In genomic region chr5:51545133-51546049, GRCm38 (mm10) we compare ENCODE assay signal across 11 mouse cellular contexts. TPM values are rescaled to one million over a fixed set of nuclear protein-coding genes. Genes with fewer than 3 reads are reported as not detected.
DNase-seq lines count a peak whose midpoint lies in the region; ATAC-seq and TF ChIP-seq lines count a peak whose summit lies in the region.
"Had no signal": no experiment of that assay in that cellular context is flagged by ENCODE, and none has a peak within 500 bp of the region (broad histone marks: within the 10 kb centered on the region; RNA-seq: fewer than 3 reads in every experiment).

No protein-coding gene starts in this region.

- no peak for TF ChIP-seq EP300 in heart, postnatal 0 days (IDR thresholded peaks at IDR 0.05; ENCODE audit: low read depth)

- peak overlapping the region; percentile 19 for H3K4me2 ChIP-seq in heart, postnatal 0 days (ENCODE audit: low read depth, low read length)
- no peak overlapping the region for H3K4me2 ChIP-seq in intestine, postnatal 0 days (replicated peaks; ENCODE audit: low read depth)
- H3K4me2 ChIP-seq in forebrain, embryonic 13.5 days, result no peak overlapping the region
- no peak overlapping the region for H3K4me2 ChIP-seq in forebrain, embryonic 15.5 days (replicated peaks)
- H3K4me2 ChIP-seq: limb, embryonic 13.5 days had no signal

- H3K9me3 ChIP-seq in heart, postnatal 0 days (replicated peaks; ENCODE audit: control insufficient read depth, low read length), result no peaks in the 10 kb centered on the region
- H3K9me3 ChIP-seq in intestine, postnatal 0 days (ENCODE audit: control insufficient read depth), result no peaks in the 10 kb centered on the region
- no peaks in the 10 kb centered on the region for H3K9me3 ChIP-seq in forebrain, embryonic 13.5 days (replicated peaks)
- no peaks in the 10 kb centered on the region for H3K9me3 ChIP-seq in forebrain, embryonic 15.5 days
- H3K9me3 ChIP-seq: limb, embryonic 13.5 days had no signal

- 40% methylated on average over 7 of the region's 7 CpGs for WGBS in heart, postnatal 0 days
- WGBS in intestine, postnatal 0 days, result 52% methylated on average over 7 of the region's 7 CpGs
- 88% methylated on average over 7 of the region's 7 CpGs for WGBS in forebrain, embryonic 13.5 days
- WGBS in forebrain, embryonic 15.5 days, result 80% methylated on average over 7 of the region's 7 CpGs

- intact Hi-C loops in heart, postnatal 25 days (cut with DNase I), result no loop called here

- TF ChIP-seq CTCF in heart, postnatal 0 days (IDR thresholded peaks at IDR 0.05; ENCODE audit: low read depth), result no peak
- TF ChIP-seq CTCF in intestine, postnatal 0 days (IDR thresholded peaks at IDR 0.05; ENCODE audit: low read depth), result no peak

- H3K27ac ChIP-seq in heart, postnatal 0 days (ENCODE audit: low read depth), result peak overlapping the region; percentile 71
- H3K27ac ChIP-seq in intestine, postnatal 0 days (ENCODE audit: low read depth, low read length), result peak overlapping the region; percentile 11; the same call in 1 of the 2 replicates
- no peak overlapping the region for H3K27ac ChIP-seq in forebrain, embryonic 13.5 days
- no peak overlapping the region for H3K27ac ChIP-seq in forebrain, embryonic 15.5 days (replicated peaks)
- H3K27ac ChIP-seq: hindbrain, postnatal 0 days; limb, embryonic 13.5 days had no signal

- H3K27me3 ChIP-seq in heart, postnatal 0 days (ENCODE audit: control insufficient read depth, insufficient read depth, low read length), result no peaks in the 10 kb centered on the region
- H3K27me3 ChIP-seq in intestine, postnatal 0 days (replicated peaks; ENCODE audit: control insufficient read depth, insufficient read depth, low read length), result no peaks in the 10 kb centered on the region
- H3K27me3 ChIP-seq in forebrain, embryonic 13.5 days, result 0 out of 2 replicates have a peak, but pooled peaks cover under 1% of the 10 kb centered on the region
- H3K27me3 ChIP-seq in forebrain, embryonic 15.5 days, result no peaks in the 10 kb centered on the region

- DNase-seq in heart, postnatal 0 days (ENCODE audit: low spot score), result no peak
- no peak for DNase-seq in heart, postnatal 25 days (ENCODE audit: low spot score)
- peak; percentile 12 for DNase-seq in urinary bladder, postnatal 14 days (ENCODE audit: low spot score)
- DNase-seq in urinary bladder, postnatal 10 days (ENCODE audit: low spot score), result no peak
- DNase-seq: cerebellum, postnatal 36 days; midbrain, embryonic 14.5 days had no signal

- no peak overlapping the region for H3K4me3 ChIP-seq in heart, postnatal 0 days (ENCODE audit: low read depth, low read length)
- no peak overlapping the region for H3K4me3 ChIP-seq in intestine, postnatal 0 days (ENCODE audit: low read depth, low read length)
- no peak overlapping the region for H3K4me3 ChIP-seq in forebrain, embryonic 13.5 days
- H3K4me3 ChIP-seq in forebrain, embryonic 15.5 days, result no peak overlapping the region
- H3K4me3 ChIP-seq: limb, embryonic 13.5 days had no signal

- H3K4me1 ChIP-seq in heart, postnatal 0 days (ENCODE audit: control insufficient read depth, insufficient read depth), result peaks cover 53% of the 10 kb centered on the region
- H3K4me1 ChIP-seq in intestine, postnatal 0 days (replicated peaks; ENCODE audit: control insufficient read depth, insufficient read depth, low read length), result no peaks in the 10 kb centered on the region
- peaks cover 5% of the 10 kb centered on the region; the same call in 1 of the 2 replicates for H3K4me1 ChIP-seq in forebrain, embryonic 13.5 days
- H3K4me1 ChIP-seq in forebrain, embryonic 15.5 days, result peaks cover 3% of the 10 kb centered on the region; the same call in 1 of the 2 replicates

- H3K9ac ChIP-seq in heart, postnatal 0 days (replicated peaks; ENCODE audit: low read depth, low read length), result no peak overlapping the region
- H3K9ac ChIP-seq in intestine, postnatal 0 days (ENCODE audit: low read depth, low read length), result no peak overlapping the region
- H3K9ac ChIP-seq in forebrain, embryonic 13.5 days, result no peak overlapping the region
- H3K9ac ChIP-seq in forebrain, embryonic 15.5 days (replicated peaks), result no peak overlapping the region
- H3K9ac ChIP-seq: limb, embryonic 13.5 days had no signal

- peaks cover 6% of the 10 kb centered on the region; the same call in 1 of the 2 replicates for H3K36me3 ChIP-seq in heart, postnatal 0 days (replicated peaks; ENCODE audit: control insufficient read depth, insufficient read depth, low read length)
- H3K36me3 ChIP-seq in intestine, postnatal 0 days (ENCODE audit: control insufficient read depth, insufficient read depth), result no peaks in the 10 kb centered on the region
- no peaks in the 10 kb centered on the region for H3K36me3 ChIP-seq in forebrain, embryonic 13.5 days (ENCODE audit: poor library complexity, severe bottlenecking)
- H3K36me3 ChIP-seq in forebrain, embryonic 15.5 days, result no peaks in the 10 kb centered on the region
- H3K36me3 ChIP-seq: limb, embryonic 13.5 days had no signal

- ATAC-seq in heart, postnatal 0 days (ENCODE audit: insufficient read depth, low read depth), result no peak
- peak; percentile 89 for ATAC-seq in intestine, postnatal 0 days
- no peak for ATAC-seq in forebrain, embryonic 13.5 days
- ATAC-seq in forebrain, embryonic 15.5 days (replicated peaks), result no peak
- ATAC-seq: hindbrain, postnatal 0 days had no signal

RNA-seq across cellular contexts. Expression of gene Ppargc1a, which starts 22.1 kb away (rescaled TPM):
- 50.8 and 69.1 TPM in 2 replicates for total RNA-seq in heart, postnatal 0 days (2014; rRNA removed; ENCODE audit: low replicate concordance)
- 51.8 and 61.4 TPM in 2 replicates for polyA plus RNA-seq in heart, postnatal 0 days (2015; fragmentation: Nextera tagmentation; extraction: Ambion mirVana)
- total RNA-seq in heart, postnatal 25 days (2021), result 100 to 1,000 TPM; 132 to 133 TPM
- polyA plus RNA-seq in intestine, postnatal 0 days (2015; fragmentation: Nextera tagmentation; extraction: Ambion mirVana), result 8.1 and 8.3 TPM in 2 replicates
- polyA plus RNA-seq in forebrain, embryonic 13.5 days (2015; fragmentation: Nextera tagmentation; extraction: Ambion mirVana), result 4.6 and 4.9 TPM in 2 replicates
- 7.2 and 7.9 TPM in 2 replicates for polyA plus RNA-seq in forebrain, embryonic 15.5 days (2015; fragmentation: Nextera tagmentation; extraction: Ambion mirVana)

Comparison
In these comparisons a context has a peak if more than half of its experiments do, and no peak if none do; other contexts are left out.
1. H3K27ac ChIP-seq: peak in heart, postnatal 0 days (single experiment) and intestine, postnatal 0 days (single experiment); none in forebrain, embryonic 13.5 days (single experiment) and forebrain, embryonic 15.5 days (single experiment).